Mouse (Mus musculus): ENCODE data around the gene Apc2. TPM values are rescaled to one million over a fixed set of nuclear protein-coding genes. Genes with fewer than 3 reads are reported as not detected.
"Not testable (repeated sequence)": the region's sequence is repeated elsewhere in the genome, so short reads cannot be mapped to it uniquely, and the experiment has no call there.

Gene Apc2
- total RNA-seq, 1 experiment from 2014 or later, result 3.2 TPM

- no peak for DNase-seq
These were observed 48.4 kb downstream of the Apc2 start for GRCm38 (mm10) chr10:80344131-80344661.

GRCm38 (mm10) chr10:80345122-80345521 is 49.3 kb downstream of the Apc2 start:
- DNase-seq, result no peak

DNA sequence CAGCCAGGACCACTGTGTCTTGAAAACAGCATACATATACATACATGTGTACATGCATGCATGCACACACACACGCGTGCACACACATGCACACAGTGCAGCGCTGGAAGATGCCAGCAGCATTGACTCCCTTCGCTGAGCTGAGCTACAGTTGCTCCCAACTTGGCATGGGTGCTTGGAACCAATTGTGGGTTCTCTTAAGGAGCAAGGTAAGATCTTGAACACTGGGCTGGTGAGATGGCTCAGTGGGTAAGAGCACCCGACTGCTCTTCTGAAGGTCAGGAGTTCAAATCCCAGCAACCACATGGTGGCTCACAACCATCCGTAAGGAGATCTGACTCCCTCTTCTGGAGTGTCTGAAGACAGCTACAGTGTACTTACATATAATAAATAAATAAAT is 50.2 kb downstream of the Apc2 start:
- DNase-seq, result not testable (repeated sequence)

DNA sequence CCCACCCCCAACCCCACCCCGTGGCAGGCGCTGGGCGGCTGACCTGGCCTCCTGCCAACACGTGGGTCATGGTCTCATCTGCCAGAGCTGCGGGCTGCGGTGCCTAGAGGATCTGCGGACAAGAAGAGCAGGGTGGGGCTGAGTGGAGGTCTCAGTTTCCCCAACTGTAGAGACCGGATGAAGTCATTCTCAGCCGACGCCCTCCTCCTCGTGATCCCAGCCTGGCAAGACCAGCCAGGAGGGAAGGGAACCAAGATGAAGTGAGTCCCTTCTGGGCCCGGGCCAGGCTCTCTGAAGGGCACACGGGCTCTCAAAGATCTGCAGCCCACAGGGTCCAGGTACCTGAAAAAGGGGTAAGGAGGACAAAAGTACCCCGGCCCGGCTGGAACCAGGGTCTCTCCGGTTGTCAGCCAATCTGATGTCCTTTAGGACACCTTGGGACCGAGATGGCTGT is 51.8 kb downstream of the Apc2 start:
- no peak for DNase-seq

DNA sequence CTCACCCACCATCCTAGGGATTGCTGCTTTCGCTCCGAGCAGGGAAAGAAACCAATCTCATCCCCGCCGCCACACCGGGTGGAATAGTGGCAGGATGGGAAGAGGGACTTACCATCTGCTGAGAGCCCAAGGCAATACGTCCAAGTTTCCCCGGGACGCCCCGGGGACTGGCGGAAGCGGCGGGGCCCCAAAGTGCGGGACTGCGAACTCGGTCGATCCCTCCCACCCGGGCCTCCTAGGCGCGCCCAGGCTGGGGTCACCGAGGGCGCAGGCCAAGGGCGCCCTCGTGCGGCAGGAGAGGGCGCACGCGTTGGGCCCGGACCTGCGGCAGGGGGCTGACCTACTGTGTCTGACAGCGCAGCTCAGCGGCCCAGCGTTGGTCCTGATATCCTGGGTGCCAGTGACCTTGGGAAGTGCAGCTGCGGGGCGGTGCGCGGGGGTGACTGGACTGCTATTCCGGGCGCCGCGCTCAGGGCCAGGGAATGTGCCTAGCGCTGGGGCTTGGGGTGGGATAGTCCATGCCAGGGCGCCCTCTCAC is 52.5 kb downstream of the Apc2 start, which contains the start of gene Adamtsl5:
Gene Adamtsl5 (minus strand): TSS at position 169 of the 538 bp plus-strand sequence.
- DNase-seq, result peak; percentile 51

- no peak for DNase-seq
These were observed 53.2 kb downstream of the Apc2 start for GRCm38 (mm10) chr10:80348981-80349380.

- DNase-seq, result peak; percentile 86
These were observed 54.5 kb downstream of the Apc2 start for GRCm38 (mm10) chr10:80350292-80350691.

DNA sequence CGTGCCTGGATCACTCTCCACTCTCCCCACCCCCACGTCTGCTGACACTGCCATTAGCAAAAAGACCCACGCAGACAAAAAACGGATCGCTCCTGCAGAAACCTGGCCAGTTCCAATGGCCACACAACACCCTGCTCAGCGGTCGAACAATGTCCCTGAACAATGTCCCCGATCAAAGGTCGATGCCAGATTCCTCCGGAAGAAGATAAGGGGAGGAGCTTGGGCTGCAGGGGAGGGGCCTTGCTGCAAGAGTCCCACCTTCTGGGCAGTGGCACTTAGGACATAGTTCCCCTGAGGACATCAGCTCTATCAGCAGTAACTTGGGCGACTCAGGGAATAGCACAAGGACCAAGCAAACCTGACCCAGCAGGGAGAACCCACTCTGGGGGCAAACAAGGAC is 56.1 kb downstream of the Apc2 start:
- no peak for DNase-seq

- DNase-seq, result no peak
These were observed 57.0 kb downstream of the Apc2 start for GRCm38 (mm10) chr10:80352727-80353126.

- DNase-seq, result no peak
These were observed 59.7 kb downstream of the Apc2 start for GRCm38 (mm10) chr10:80355431-80355830.

- no peak for DNase-seq
These were observed 60.4 kb downstream of the Apc2 start, which contains the start of gene Plk5 for GRCm38 (mm10) chr10:80356001-80356682. Plk5 (plus strand) TSS chr10:80356459.

DNA sequence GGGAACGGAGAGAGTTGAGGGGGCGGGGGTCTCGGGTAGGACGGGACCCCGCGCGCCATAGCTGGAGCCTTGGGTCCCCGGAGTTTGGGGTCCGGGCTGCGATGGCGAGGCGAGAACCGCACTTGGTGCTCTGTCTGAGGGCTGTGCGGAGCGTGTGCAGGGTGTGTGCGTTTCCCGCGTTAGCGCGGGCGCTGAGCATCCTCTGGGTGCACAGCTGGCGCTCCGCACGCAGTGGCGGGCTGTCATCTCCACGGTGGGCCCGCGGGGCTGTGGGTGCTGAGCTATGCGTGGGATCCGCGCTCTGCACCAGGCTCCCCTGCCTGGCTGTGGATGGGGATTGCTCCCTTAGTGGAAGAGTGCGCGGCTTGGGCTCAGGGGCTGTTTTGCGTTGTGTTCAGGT is 61.0 kb downstream of the Apc2 start:
- no peak for DNase-seq

DNA sequence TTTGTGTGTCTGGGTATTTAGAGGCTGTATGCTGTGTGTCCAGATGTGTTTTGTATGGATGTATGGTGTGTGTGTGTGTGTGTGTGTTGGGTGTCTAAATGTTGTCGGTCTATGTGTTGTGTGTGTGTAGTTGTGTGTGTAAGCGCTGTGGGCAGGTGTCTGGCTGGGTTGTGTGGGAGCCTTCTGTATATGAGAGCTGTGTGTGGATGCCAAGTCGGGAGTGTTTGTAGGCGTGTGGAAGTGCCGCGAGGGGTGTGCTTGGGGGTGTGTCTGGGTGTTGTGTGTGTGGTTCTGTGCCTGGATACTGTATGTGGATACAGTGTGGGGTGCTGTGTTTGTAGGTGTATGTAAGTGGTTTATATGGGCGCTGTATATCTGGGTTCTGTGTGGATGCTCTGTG is 61.6 kb downstream of the Apc2 start:
- DNase-seq, result no peak

- DNase-seq, result peak; percentile 50
These were observed 62.3 kb downstream of the Apc2 start for GRCm38 (mm10) chr10:80357994-80358639.

GRCm38 (mm10) chr10:80363734-80364133 is 68.0 kb downstream of the Apc2 start:
- no peak for DNase-seq

DNA sequence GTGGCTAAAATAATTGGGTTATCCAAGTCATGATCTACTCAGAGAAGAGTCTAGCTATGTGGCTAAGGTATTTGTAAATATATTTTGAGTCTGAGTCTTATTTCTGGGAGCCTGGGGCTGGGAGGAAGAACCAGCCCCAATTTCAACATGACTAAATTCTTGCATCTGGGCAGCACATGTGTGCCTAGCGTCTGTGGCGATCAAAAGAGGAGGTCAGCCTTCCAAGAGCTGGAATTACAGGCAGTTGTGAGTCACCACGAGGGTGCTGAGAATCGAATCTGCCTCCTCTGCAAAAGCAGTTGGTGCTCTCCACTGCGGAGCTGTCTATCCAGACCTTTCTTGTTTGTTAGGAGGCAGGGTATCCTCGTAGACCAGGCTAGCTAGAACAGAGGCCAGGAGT is 70.0 kb downstream of the Apc2 start:
- DNase-seq, result no peak

Small RNA genes within 50 kb of the gene (microRNA-seq; reads per million reads assigned to microRNA genes)
- gene Mir6911, result 0 to 0.34 reads per million in 2 experiments

Other genes with a start within 250 kb of the Apc2 start
- 977 and 1,201 TPM in 2 replicates for gene Gpx4, start 248.8 kb upstream of the Apc2 start, total RNA-seq (2021)
- gene Sbno2, start 190.4 kb upstream of the Apc2 start, total RNA-seq (2021), result 66.1 and 73.2 TPM in 2 replicates
- gene Stk11, start 180.2 kb upstream of the Apc2 start, total RNA-seq (2021), result 154 TPM in 2 replicates
- gene Atp5d, start 157.3 kb upstream of the Apc2 start, total RNA-seq (2021), result 460 and 592 TPM in 2 replicates
- 45.4 and 67.9 TPM in 2 replicates for gene Cbarp, start 155.1 kb upstream of the Apc2 start, total RNA-seq (2021)
- 74.1 and 97.4 TPM in 2 replicates for gene Midn, start 147.7 kb upstream of the Apc2 start, total RNA-seq (2021)
- 49.9 and 142 TPM in 2 replicates for gene Cirbp, start 130.0 kb upstream of the Apc2 start, total RNA-seq (2021)
- 15.6 and 16.7 TPM in 2 replicates for gene 1600002K03Rik, start 123.0 kb upstream of the Apc2 start, total RNA-seq (2021)
- gene Efna2, start 116.5 kb upstream of the Apc2 start, total RNA-seq (2021), result 2.7 and 5.2 TPM in 2 replicates
- 23.4 and 37.9 TPM in 2 replicates for gene Mum1, start 69.5 kb upstream of the Apc2 start, total RNA-seq (2021)
- 238 and 243 TPM in 2 replicates for gene Ndufs7, start 46.9 kb upstream of the Apc2 start, total RNA-seq (2021)
- 326 and 398 TPM in 2 replicates for gene Gamt, start 35.0 kb upstream of the Apc2 start, total RNA-seq (2021)
- gene Dazap1, start 34.5 kb upstream of the Apc2 start, total RNA-seq (2021), result 111 and 117 TPM in 2 replicates
- gene Rps15, start 3.5 kb upstream of the Apc2 start, total RNA-seq (2021), result 1,145 and 1,195 TPM in 2 replicates
- gene 2310011J03Rik, start 24.6 kb downstream of the Apc2 start, total RNA-seq (2021), result 31.7 and 33.5 TPM in 2 replicates
- gene Pcsk4, start 33.5 kb downstream of the Apc2 start, total RNA-seq (2021), result 3.0 and 4.3 TPM in 2 replicates
- 8.0 and 12.8 TPM in 2 replicates for gene Reep6, start 34.0 kb downstream of the Apc2 start, total RNA-seq (2021)
- 8.9 and 10.4 TPM in 2 replicates for gene Adamtsl5, start 52.4 kb downstream of the Apc2 start, total RNA-seq (2021)
- gene Plk5, start 60.5 kb downstream of the Apc2 start, total RNA-seq (2021), result 0.15 TPM in 1 of 2 replicates, not detected in the other
- gene Mex3d, start 91.7 kb downstream of the Apc2 start, total RNA-seq (2021), result 18.3 and 21.7 TPM in 2 replicates
- gene Mbd3, start 103.6 kb downstream of the Apc2 start, total RNA-seq (2021), result 127 and 139 TPM in 2 replicates
- 728 and 779 TPM in 2 replicates for gene Uqcr11, start 110.9 kb downstream of the Apc2 start, total RNA-seq (2021)
- gene Tcf3, start 137.7 kb downstream of the Apc2 start, total RNA-seq (2021), result 63.1 and 84.1 TPM in 2 replicates
- not detected in 2 replicates for gene Onecut3, start 198.9 kb downstream of the Apc2 start, total RNA-seq (2021)
- 0.29 and 0.64 TPM in 2 replicates for gene Atp8b3, start 243.1 kb downstream of the Apc2 start, total RNA-seq (2021)

Measured in adrenal gland, postnatal 25 days (tissue).